Mouse (Mus musculus) liver, embryonic 14 days (tissue): ENCODE measurements around the gene Gm10097. TPM values are rescaled to one million over a fixed set of nuclear protein-coding genes. Genes with fewer than 3 reads are reported as not detected.

Experiments used
- polyA plus RNA-seq: library from polyadenylated mRNA; depleted of rRNA; stranded (reverse); fragments of >200 nt; gene quantifications from 2 replicates; pipeline ENCODE4 v1.2.3, GENCODE M21; 2012; rRNA removed

Gene Gm10097
- not detected in 2 replicates for polyA plus RNA-seq

DNA sequence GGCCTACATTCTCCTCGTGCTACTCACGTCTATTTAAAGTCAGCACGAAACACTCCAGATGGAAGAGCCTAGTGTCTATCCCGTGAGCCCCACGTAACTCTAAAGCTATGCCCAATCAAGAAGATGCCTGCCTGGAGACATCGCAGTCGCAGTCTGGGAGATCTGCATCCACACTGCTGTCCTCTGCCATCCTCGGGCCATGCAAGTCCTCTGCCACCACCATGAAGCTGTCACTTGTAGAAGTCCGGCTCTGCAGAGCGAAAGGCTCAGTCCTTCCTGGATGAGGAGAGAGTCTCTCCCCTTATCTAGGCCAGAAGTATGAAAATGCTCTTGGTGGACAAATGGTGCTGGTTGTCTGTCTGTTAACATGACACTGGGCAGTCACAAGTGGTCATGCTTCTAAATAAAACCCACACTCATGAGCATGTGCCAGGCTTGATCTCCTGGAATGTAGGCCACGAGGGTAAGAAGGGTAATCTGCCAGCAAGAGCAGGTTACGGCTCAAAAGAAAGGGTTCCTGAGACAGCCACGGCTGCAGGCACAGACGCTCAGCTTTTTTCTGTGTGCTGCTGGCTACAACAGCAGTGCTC, at the start of gene Gm10097:
Gene Gm10097, plus strand, starts transcription at position 517 of the 590 bp plus-strand sequence.

